Mouse (Mus musculus) kidney, embryonic 16.5 days (tissue): Measurements from ENCODE around the gene Ryr2. TPM values are rescaled to one million over a fixed set of nuclear protein-coding genes. Genes with fewer than 3 reads are reported as not detected.
A peak's percentile ranks its signal among the peaks of the same experiment; 100 is the strongest.

Source experiments
- ATAC-seq: fragments of 200-750 bp; cut with Nextera tagmentation; 2 replicates; pipeline ENCODE4 v1.8.0; 2017; ENCODE audit warnings: moderate TSS enrichment; ENCODE audit not compliant: low FRiP score, low TSS enrichment
- H3K27ac ChIP-seq: fragments of 300-500 bp; sonication (generic); 2 replicates; pipeline ENCODE4 v1.5.1; 2014; ENCODE audit warnings: low read length
- H3K27me3 ChIP-seq: fragments of 300-500 bp; sonication (generic); 2 replicates; pipeline ENCODE4 v1.6.1; 2014; ENCODE audit warnings: low read length, control low read depth, mixed read lengths; ENCODE audit not compliant: insufficient read depth
- H3K36me3 ChIP-seq: fragments of 300-500 bp; sonication (generic); 2 replicates; pipeline ENCODE4 v1.6.1; 2014; ENCODE audit warnings: low read length, control low read depth, mixed read lengths; ENCODE audit not compliant: insufficient read depth
- H3K4me1 ChIP-seq: fragments of 300-500 bp; sonication (generic); 2 replicates; pipeline ENCODE4 v1.6.1; 2014; ENCODE audit warnings: low read length, control low read depth, mixed read lengths; ENCODE audit not compliant: insufficient read depth
- H3K4me2 ChIP-seq: fragments of 300-500 bp; sonication (generic); replicated peaks from 2 replicates; pipeline ENCODE4 v1.6.1; 2014; ENCODE audit warnings: low read depth, low read length
- H3K4me3 ChIP-seq: fragments of 300-500 bp; sonication (generic); 2 replicates; pipeline ENCODE4 v1.5.1; 2014; ENCODE audit warnings: mild to moderate bottlenecking, low read length
- H3K9ac ChIP-seq: fragments of 300-500 bp; sonication (generic); replicated peaks from 2 replicates; pipeline ENCODE4 v1.6.1; 2014; ENCODE audit warnings: low read length
- H3K9me3 ChIP-seq: fragments of 300-500 bp; sonication (generic); 2 replicates; pipeline ENCODE4 v1.6.1; 2016; ENCODE audit warnings: low read length, control low read depth
- WGBS: fragments of 180-500 bp; shearing (Covaris S2); extraction: QIAGEN DNeasy Blood & Tissue Kit; methylation state at CpG from one replicate; pipeline ENCODE4 v1.1.7; 2014; 5-methylcytosine and 5-hydroxymethylcytosine counted together
- polyA plus RNA-seq: library from polyadenylated mRNA; unstranded; fragments of >200 nt; fragmentation: Nextera tagmentation; extraction: Ambion mirVana; gene quantifications from 2 replicates; pipeline ENCODE4 v1.2.1, GENCODE M21; 2015

The Ryr2 gene
- polyA plus RNA-seq, 1 experiment from 2014 or later: 0.19 TPM

- no peaks in the 10 kb centered on the region for H3K27me3 ChIP-seq
- H3K36me3 ChIP-seq: no peaks in the 10 kb centered on the region
- no peak overlapping the region for H3K9ac ChIP-seq
- no peak overlapping the region for H3K4me2 ChIP-seq
- no peak overlapping the region for H3K27ac ChIP-seq
- no peaks in the 10 kb centered on the region for H3K4me1 ChIP-seq
- no peak overlapping the region for H3K4me3 ChIP-seq
- no peaks in the 10 kb centered on the region for H3K9me3 ChIP-seq
- 35% methylated on average over 3 of the region's 3 CpGs for WGBS
- ATAC-seq: no peak
These were observed 34.6 kb downstream of the Ryr2 start for GRCm38 (mm10) chr13:12072112-12072511.

- no peak overlapping the region for H3K9ac ChIP-seq
- no peaks in the 10 kb centered on the region for H3K36me3 ChIP-seq
- ATAC-seq: no peak
- H3K27me3 ChIP-seq: no peaks in the 10 kb centered on the region
- no peak overlapping the region for H3K27ac ChIP-seq
- H3K4me3 ChIP-seq: no peak overlapping the region
- H3K9me3 ChIP-seq: no peaks in the 10 kb centered on the region
- 81% methylated on average over 14 of the region's 14 CpGs for WGBS
- no peaks in the 10 kb centered on the region for H3K4me1 ChIP-seq
- H3K4me2 ChIP-seq: no peak overlapping the region
These were observed 36.3 kb downstream of the Ryr2 start for GRCm38 (mm10) chr13:12070157-12071129.

- no peak for ATAC-seq
- Histone ChIP-seq H3K9ac (no peak overlapping the region), H3K4me1 (no peaks in the 10 kb centered on the region), H3K4me3 (no peak overlapping the region), H3K4me2 (no peak overlapping the region), H3K9me3 (no peaks in the 10 kb centered on the region), H3K27ac (no peak overlapping the region), H3K36me3 (no peaks in the 10 kb centered on the region), H3K27me3 (no peaks in the 10 kb centered on the region)
- WGBS: 90% methylated on average over 4 of the region's 4 CpGs
These were observed 42.2 kb downstream of the Ryr2 start for GRCm38 (mm10) chr13:12064576-12064975.

GRCm38 (mm10) chr13:12063561-12063960, 43.2 kb downstream of the Ryr2 start:
- H3K9ac ChIP-seq: no peak overlapping the region
- H3K27me3 ChIP-seq: no peaks in the 10 kb centered on the region
- H3K4me2 ChIP-seq: no peak overlapping the region
- WGBS: 80% methylated on average over 4 of the region's 4 CpGs
- no peak overlapping the region for H3K4me3 ChIP-seq
- no peaks in the 10 kb centered on the region for H3K36me3 ChIP-seq
- H3K4me1 ChIP-seq: no peaks in the 10 kb centered on the region
- no peak overlapping the region for H3K27ac ChIP-seq
- no peaks in the 10 kb centered on the region for H3K9me3 ChIP-seq
- no peak for ATAC-seq

- no peak overlapping the region for H3K4me3 ChIP-seq
- H3K4me1 ChIP-seq: no peaks in the 10 kb centered on the region
- H3K27ac ChIP-seq: no peak overlapping the region
- H3K9ac ChIP-seq: no peak overlapping the region
- peak; percentile 75 for ATAC-seq
- no peaks in the 10 kb centered on the region for H3K36me3 ChIP-seq
- H3K27me3 ChIP-seq: no peaks in the 10 kb centered on the region
- H3K4me2 ChIP-seq: no peak overlapping the region
- 43% methylated on average over 8 of the region's 8 CpGs for WGBS
- no peaks in the 10 kb centered on the region for H3K9me3 ChIP-seq
These were observed 49.4 kb downstream of the Ryr2 start for GRCm38 (mm10) chr13:12057357-12057771.

- H3K9ac ChIP-seq: no peak overlapping the region
- H3K27me3 ChIP-seq: no peaks in the 10 kb centered on the region
- ATAC-seq: no peak
- 81% methylated on average over 1 of the region's 1 CpGs for WGBS
- no peak overlapping the region for H3K27ac ChIP-seq
- no peaks in the 10 kb centered on the region for H3K9me3 ChIP-seq
- H3K4me1 ChIP-seq: no peaks in the 10 kb centered on the region
- no peak overlapping the region for H3K4me2 ChIP-seq
- H3K4me3 ChIP-seq: no peak overlapping the region
- H3K36me3 ChIP-seq: no peaks in the 10 kb centered on the region
These were observed 50.8 kb downstream of the Ryr2 start for GRCm38 (mm10) chr13:12055913-12056312.

- no peak for ATAC-seq
- H3K27me3 ChIP-seq: no peaks in the 10 kb centered on the region
- H3K9me3 ChIP-seq: no peaks in the 10 kb centered on the region
- H3K27ac ChIP-seq: no peak overlapping the region
- no peaks in the 10 kb centered on the region for H3K4me1 ChIP-seq
- H3K4me3 ChIP-seq: no peak overlapping the region
- H3K9ac ChIP-seq: no peak overlapping the region
- no peaks in the 10 kb centered on the region for H3K36me3 ChIP-seq
- H3K4me2 ChIP-seq: no peak overlapping the region
- WGBS: 95% methylated on average over 3 of the region's 3 CpGs
These were observed 52.8 kb downstream of the Ryr2 start for GRCm38 (mm10) chr13:12053910-12054309.

- H3K4me3 ChIP-seq: no peak overlapping the region
- H3K9me3 ChIP-seq: no peaks in the 10 kb centered on the region
- no peaks in the 10 kb centered on the region for H3K36me3 ChIP-seq
- WGBS: 68% methylated on average over 1 of the region's 1 CpGs
- H3K4me1 ChIP-seq: no peaks in the 10 kb centered on the region
- H3K27me3 ChIP-seq: no peaks in the 10 kb centered on the region
- no peak overlapping the region for H3K4me2 ChIP-seq
- no peak overlapping the region for H3K27ac ChIP-seq
- H3K9ac ChIP-seq: no peak overlapping the region
- ATAC-seq: no peak
These were observed 55.9 kb downstream of the Ryr2 start for GRCm38 (mm10) chr13:12050809-12051208.

- Histone ChIP-seq H3K4me1 (no peaks in the 10 kb centered on the region), H3K9ac (no peak overlapping the region), H3K36me3 (no peaks in the 10 kb centered on the region), H3K4me2 (no peak overlapping the region), H3K4me3 (no peak overlapping the region), H3K9me3 (no peaks in the 10 kb centered on the region), H3K27ac (no peak overlapping the region), H3K27me3 (no peaks in the 10 kb centered on the region)
- 73% methylated on average over 4 of the region's 4 CpGs for WGBS
- ATAC-seq: no peak
These were observed 59.7 kb downstream of the Ryr2 start for GRCm38 (mm10) chr13:12047059-12047458.

- Histone ChIP-seq H3K27ac (no peak overlapping the region), H3K4me2 (no peak overlapping the region), H3K9ac (no peak overlapping the region), H3K9me3 (no peaks in the 10 kb centered on the region), H3K4me1 (no peaks in the 10 kb centered on the region), H3K36me3 (no peaks in the 10 kb centered on the region), H3K27me3 (no peaks in the 10 kb centered on the region), H3K4me3 (no peak overlapping the region)
- ATAC-seq: no peak
- 83% methylated on average over 2 of the region's 2 CpGs for WGBS
These were observed 62.0 kb downstream of the Ryr2 start for GRCm38 (mm10) chr13:12044751-12045150.
